Comparison of ENCODE assay signal across 8 mouse cellular contexts in genomic region chr7:105743246-105743925, GRCm38 (mm10). TPM values are rescaled to one million over a fixed set of nuclear protein-coding genes. Genes with fewer than 3 reads are reported as not detected.
A peak's percentile ranks its signal among the peaks of the same experiment; 100 is the strongest.
DNase-seq lines count a peak whose midpoint lies in the region; ATAC-seq and TF ChIP-seq lines count a peak whose summit lies in the region.
"Not testable (repeated sequence)": the region's sequence is repeated elsewhere in the genome, so short reads cannot be mapped to it uniquely, and the experiment has no call there.

No protein-coding gene starts in this region.

- not testable (repeated sequence) for H3K9me3 ChIP-seq in E14TG2a.4 (ENCODE audit: low read length); embryonic facial prominence, embryonic 11.5 days (replicated peaks; ENCODE audit: control insufficient read depth, low read length); forebrain, embryonic 16.5 days (ENCODE audit: control insufficient read depth, low read length); hindbrain, embryonic 10.5 days; kidney, embryonic 14.5 days (ENCODE audit: control insufficient read depth, low read length); liver, embryonic 11.5 days (ENCODE audit: control insufficient read depth, low read length); megakaryocyte, embryonic 14.5 days; neural tube, embryonic 14.5 days (ENCODE audit: control insufficient read depth, low read length)

- not testable (repeated sequence) for TF ChIP-seq CTCF in E14TG2a.4 (conservative IDR thresholded peaks at IDR 0.05; ENCODE audit: low read length)

- peaks cover 43% of the 10 kb centered on the region for H3K4me1 ChIP-seq in E14TG2a.4 (replicated peaks; ENCODE audit: low read depth, low read length)
- H3K4me1 ChIP-seq in embryonic facial prominence, embryonic 11.5 days (ENCODE audit: control insufficient read depth, insufficient read depth, low read length); neural tube, embryonic 14.5 days (ENCODE audit: control insufficient read depth, insufficient read depth, low read length): not testable (repeated sequence)
- H3K4me1 ChIP-seq in forebrain, embryonic 16.5 days (replicated peaks; ENCODE audit: control insufficient read depth, insufficient read depth, low read length), result peaks cover 14% of the 10 kb centered on the region
- H3K4me1 ChIP-seq in hindbrain, embryonic 10.5 days (replicated peaks), result peaks cover 36% of the 10 kb centered on the region
- peaks cover 14% of the 10 kb centered on the region; the same call in 1 of the 2 replicates for H3K4me1 ChIP-seq in kidney, embryonic 14.5 days (ENCODE audit: control insufficient read depth, insufficient read depth, low read length)
- H3K4me1 ChIP-seq in liver, embryonic 11.5 days (replicated peaks; ENCODE audit: control insufficient read depth, insufficient read depth, low read length), result peaks cover 23% of the 10 kb centered on the region
- peaks cover 59% of the 10 kb centered on the region for H3K4me1 ChIP-seq in megakaryocyte, embryonic 14.5 days

- H3K4me3 ChIP-seq in E14TG2a.4 (replicated peaks; ENCODE audit: low read length), result peak overlapping the region; percentile 95
- H3K4me3 ChIP-seq in embryonic facial prominence, embryonic 11.5 days (ENCODE audit: low read depth, low read length), result peak overlapping the region; percentile 95
- H3K4me3 ChIP-seq in forebrain, embryonic 16.5 days (replicated peaks; ENCODE audit: low read length), result peak overlapping the region; percentile 84
- peak overlapping the region; percentile 97 for H3K4me3 ChIP-seq in hindbrain, embryonic 10.5 days
- peak overlapping the region; percentile 91 for H3K4me3 ChIP-seq in kidney, embryonic 14.5 days (ENCODE audit: low read length)
- H3K4me3 ChIP-seq in liver, embryonic 11.5 days (ENCODE audit: low read depth, low read length), result peak overlapping the region; percentile 97
- H3K4me3 ChIP-seq in megakaryocyte, embryonic 14.5 days (replicated peaks), result peak overlapping the region; percentile 98
- H3K4me3 ChIP-seq in neural tube, embryonic 14.5 days (ENCODE audit: low read depth, low read length), result peak overlapping the region; percentile 93

- 33% methylated on average over 20 of the region's 20 CpGs for WGBS in embryonic facial prominence, embryonic 11.5 days
- 33% methylated on average over 20 of the region's 20 CpGs for WGBS in forebrain, embryonic 16.5 days
- WGBS in hindbrain, embryonic 10.5 days, result 39% methylated on average over 20 of the region's 20 CpGs
- 33% methylated on average over 20 of the region's 20 CpGs for WGBS in kidney, embryonic 14.5 days
- WGBS in liver, embryonic 11.5 days, result 28% methylated on average over 20 of the region's 20 CpGs
- 39% methylated on average over 20 of the region's 20 CpGs for WGBS in neural tube, embryonic 14.5 days

- H3K4me2 ChIP-seq in embryonic facial prominence, embryonic 11.5 days (ENCODE audit: low read depth, low read length), result peak overlapping the region; percentile 86
- H3K4me2 ChIP-seq in forebrain, embryonic 16.5 days (ENCODE audit: low read length), result peak overlapping the region; percentile 82
- peak overlapping the region; percentile 76 for H3K4me2 ChIP-seq in kidney, embryonic 14.5 days (replicated peaks; ENCODE audit: low read depth, low read length)
- H3K4me2 ChIP-seq in liver, embryonic 11.5 days, result peak overlapping the region; percentile 78
- peak overlapping the region; percentile 87 for H3K4me2 ChIP-seq in neural tube, embryonic 14.5 days (ENCODE audit: low read depth, low read length)

- ATAC-seq in embryonic facial prominence, embryonic 11.5 days (replicated peaks; ENCODE audit: insufficient number of reproducible peaks, low FRiP score, low TSS enrichment, low read depth), result 0 out of 2 replicates have a peak, but pooled peaks have one; percentile 0
- not testable (repeated sequence) for ATAC-seq in forebrain, embryonic 16.5 days; kidney, embryonic 14.5 days (ENCODE audit: low FRiP score, low TSS enrichment); liver, embryonic 11.5 days (replicated peaks; ENCODE audit: low FRiP score); neural tube, embryonic 14.5 days (ENCODE audit: low read depth)

- H3K9ac ChIP-seq in embryonic facial prominence, embryonic 11.5 days (replicated peaks; ENCODE audit: low read length), result peak overlapping the region; percentile 82
- H3K9ac ChIP-seq in forebrain, embryonic 16.5 days (replicated peaks; ENCODE audit: low read depth, low read length), result peak overlapping the region; percentile 82
- H3K9ac ChIP-seq in kidney, embryonic 14.5 days (ENCODE audit: low read depth, low read length), result peak overlapping the region; percentile 96
- H3K9ac ChIP-seq in liver, embryonic 11.5 days (ENCODE audit: low read depth, low read length), result peak overlapping the region; percentile 95
- peak overlapping the region; percentile 92 for H3K9ac ChIP-seq in neural tube, embryonic 14.5 days (replicated peaks; ENCODE audit: low read depth, low read length)

- H3K27ac ChIP-seq in embryonic facial prominence, embryonic 11.5 days (replicated peaks; ENCODE audit: low read depth, low read length); forebrain, embryonic 16.5 days (ENCODE audit: low read length); neural tube, embryonic 14.5 days (ENCODE audit: low read depth, low read length): not testable (repeated sequence)
- H3K27ac ChIP-seq in hindbrain, embryonic 10.5 days, result peak overlapping the region; percentile 95
- H3K27ac ChIP-seq in kidney, embryonic 14.5 days (ENCODE audit: low read depth, low read length), result peak overlapping the region; percentile 80
- H3K27ac ChIP-seq in liver, embryonic 11.5 days (ENCODE audit: low read depth, low read length), result peak overlapping the region; percentile 92

- H3K36me3 ChIP-seq in E14TG2a.4 (ENCODE audit: insufficient read depth, low read length), result peaks cover 67% of the 10 kb centered on the region
- not testable (repeated sequence) for H3K36me3 ChIP-seq in embryonic facial prominence, embryonic 11.5 days (replicated peaks; ENCODE audit: control insufficient read depth, insufficient read depth, low read depth, low read length); forebrain, embryonic 16.5 days (ENCODE audit: control insufficient read depth, insufficient read depth)
- peaks cover 59% of the 10 kb centered on the region for H3K36me3 ChIP-seq in hindbrain, embryonic 10.5 days
- H3K36me3 ChIP-seq in kidney, embryonic 14.5 days (ENCODE audit: control insufficient read depth, insufficient read depth, low read length), result peaks cover 53% of the 10 kb centered on the region
- peaks cover 27% of the 10 kb centered on the region for H3K36me3 ChIP-seq in liver, embryonic 11.5 days (ENCODE audit: control insufficient read depth, insufficient read depth, low read length)
- peaks cover 80% of the 10 kb centered on the region for H3K36me3 ChIP-seq in megakaryocyte, embryonic 14.5 days (replicated peaks; ENCODE audit: low read length)
- peaks cover 17% of the 10 kb centered on the region; the same call in 1 of the 2 replicates for H3K36me3 ChIP-seq in neural tube, embryonic 14.5 days (ENCODE audit: control insufficient read depth, insufficient read depth, low read length)

- not testable (repeated sequence) for H3K27me3 ChIP-seq in E14TG2a.4 (ENCODE audit: insufficient read depth, low read length); embryonic facial prominence, embryonic 11.5 days (ENCODE audit: control insufficient read depth, insufficient read depth, low read length); forebrain, embryonic 16.5 days (replicated peaks; ENCODE audit: control insufficient read depth, insufficient read depth, low read length); hindbrain, embryonic 10.5 days (ENCODE audit: insufficient read depth, poor library complexity, severe bottlenecking); kidney, embryonic 14.5 days (ENCODE audit: control insufficient read depth, insufficient read depth, low read length); liver, embryonic 11.5 days (replicated peaks; ENCODE audit: control insufficient read depth, insufficient read depth, low read length); megakaryocyte, embryonic 14.5 days (replicated peaks); neural tube, embryonic 14.5 days (ENCODE audit: control insufficient read depth, insufficient read depth, low read length)

- DNase-seq in embryonic facial prominence, embryonic 11.5 days (ENCODE audit: low spot score); hindbrain, embryonic 10.5 days (ENCODE audit: low spot score); liver, embryonic 11.5 days (ENCODE audit: low spot score): not testable (repeated sequence)

RNA-seq across cellular contexts. Expression of gene Taf10, which starts 0.8 kb away (rescaled TPM):
- polyA plus RNA-seq in embryonic facial prominence, embryonic 11.5 days (2014; fragmentation: Nextera tagmentation; extraction: Ambion mirVana), result 168 and 181 TPM in 2 replicates
- polyA plus RNA-seq in forebrain, embryonic 16.5 days (2015; fragmentation: Nextera tagmentation; extraction: Ambion mirVana), result 85.8 and 89.5 TPM in 2 replicates
- 177 and 188 TPM in 2 replicates for polyA plus RNA-seq in hindbrain, embryonic 10.5 days (2016; fragmentation: Nextera tagmentation; extraction: Ambion mirVana)
- polyA plus RNA-seq in kidney, embryonic 14.5 days (2014; fragmentation: Nextera tagmentation; extraction: Ambion mirVana), result 180 and 241 TPM in 2 replicates
- polyA plus RNA-seq in liver, embryonic 11.5 days (2014; fragmentation: Nextera tagmentation; extraction: Ambion mirVana), result 229 and 244 TPM in 2 replicates
- polyA plus RNA-seq in megakaryocyte, embryonic 14.5 days (2012; ENCODE audit: insufficient read depth, low replicate concordance), result 411 and 429 TPM in 2 replicates
- 118 and 120 TPM in 2 replicates for polyA plus RNA-seq in neural tube, embryonic 14.5 days (2014; fragmentation: Nextera tagmentation; extraction: Ambion mirVana)

RNA-seq across cellular contexts. Expression of gene Rrp8, which starts 6.2 kb away (rescaled TPM):
- 46.2 and 51.2 TPM in 2 replicates for polyA plus RNA-seq in embryonic facial prominence, embryonic 11.5 days (2014; fragmentation: Nextera tagmentation; extraction: Ambion mirVana)
- 25.3 and 26.3 TPM in 2 replicates for polyA plus RNA-seq in forebrain, embryonic 16.5 days (2015; fragmentation: Nextera tagmentation; extraction: Ambion mirVana)
- 33.6 and 36.2 TPM in 2 replicates for polyA plus RNA-seq in hindbrain, embryonic 10.5 days (2016; fragmentation: Nextera tagmentation; extraction: Ambion mirVana)
- 28.5 and 46.7 TPM in 2 replicates for polyA plus RNA-seq in kidney, embryonic 14.5 days (2014; fragmentation: Nextera tagmentation; extraction: Ambion mirVana)
- polyA plus RNA-seq in liver, embryonic 11.5 days (2014; fragmentation: Nextera tagmentation; extraction: Ambion mirVana), result 42.3 and 52.3 TPM in 2 replicates
- 20.7 and 32.3 TPM in 2 replicates for polyA plus RNA-seq in megakaryocyte, embryonic 14.5 days (2012; ENCODE audit: insufficient read depth, low replicate concordance)
- 22.9 and 28.5 TPM in 2 replicates for polyA plus RNA-seq in neural tube, embryonic 14.5 days (2014; fragmentation: Nextera tagmentation; extraction: Ambion mirVana)

RNA-seq across cellular contexts. Expression of gene Ilk, which starts 7.0 kb away (rescaled TPM):
- polyA plus RNA-seq in embryonic facial prominence, embryonic 11.5 days (2014; fragmentation: Nextera tagmentation; extraction: Ambion mirVana), result 239 TPM in 2 replicates
- polyA plus RNA-seq in forebrain, embryonic 16.5 days (2015; fragmentation: Nextera tagmentation; extraction: Ambion mirVana), result 191 and 228 TPM in 2 replicates
- polyA plus RNA-seq in hindbrain, embryonic 10.5 days (2016; fragmentation: Nextera tagmentation; extraction: Ambion mirVana), result 234 and 240 TPM in 2 replicates
- polyA plus RNA-seq in kidney, embryonic 14.5 days (2014; fragmentation: Nextera tagmentation; extraction: Ambion mirVana), result 249 and 305 TPM in 2 replicates
- polyA plus RNA-seq in liver, embryonic 11.5 days (2014; fragmentation: Nextera tagmentation; extraction: Ambion mirVana), result 221 and 231 TPM in 2 replicates
- 241 and 315 TPM in 2 replicates for polyA plus RNA-seq in megakaryocyte, embryonic 14.5 days (2012; ENCODE audit: insufficient read depth, low replicate concordance)
- 182 and 227 TPM in 2 replicates for polyA plus RNA-seq in neural tube, embryonic 14.5 days (2014; fragmentation: Nextera tagmentation; extraction: Ambion mirVana)

RNA-seq across cellular contexts. Expression of gene Tpp1, which starts 8.6 kb away (rescaled TPM):
- 38.1 and 42.6 TPM in 2 replicates for polyA plus RNA-seq in embryonic facial prominence, embryonic 11.5 days (2014; fragmentation: Nextera tagmentation; extraction: Ambion mirVana)
- polyA plus RNA-seq in forebrain, embryonic 16.5 days (2015; fragmentation: Nextera tagmentation; extraction: Ambion mirVana), result 30.2 and 35.2 TPM in 2 replicates
- polyA plus RNA-seq in hindbrain, embryonic 10.5 days (2016; fragmentation: Nextera tagmentation; extraction: Ambion mirVana), result 57.8 and 59.2 TPM in 2 replicates
- 58.0 and 86.4 TPM in 2 replicates for polyA plus RNA-seq in kidney, embryonic 14.5 days (2014; fragmentation: Nextera tagmentation; extraction: Ambion mirVana)
- polyA plus RNA-seq in liver, embryonic 11.5 days (2014; fragmentation: Nextera tagmentation; extraction: Ambion mirVana), result 77.3 and 80.0 TPM in 2 replicates
- 37.7 and 43.0 TPM in 2 replicates for polyA plus RNA-seq in megakaryocyte, embryonic 14.5 days (2012; ENCODE audit: insufficient read depth, low replicate concordance)
- polyA plus RNA-seq in neural tube, embryonic 14.5 days (2014; fragmentation: Nextera tagmentation; extraction: Ambion mirVana), result 39.2 and 52.7 TPM in 2 replicates

RNA-seq across cellular contexts. Expression of gene Dchs1, which starts 44.1 kb away (rescaled TPM):
- polyA plus RNA-seq in embryonic facial prominence, embryonic 11.5 days (2014; fragmentation: Nextera tagmentation; extraction: Ambion mirVana), result 18.5 and 19.3 TPM in 2 replicates
- 20.7 and 22.0 TPM in 2 replicates for polyA plus RNA-seq in forebrain, embryonic 16.5 days (2015; fragmentation: Nextera tagmentation; extraction: Ambion mirVana)
- 9.3 and 13.4 TPM in 2 replicates for polyA plus RNA-seq in hindbrain, embryonic 10.5 days (2016; fragmentation: Nextera tagmentation; extraction: Ambion mirVana)
- polyA plus RNA-seq in kidney, embryonic 14.5 days (2014; fragmentation: Nextera tagmentation; extraction: Ambion mirVana), result 13.1 and 19.0 TPM in 2 replicates
- polyA plus RNA-seq in liver, embryonic 11.5 days (2014; fragmentation: Nextera tagmentation; extraction: Ambion mirVana), result 5.0 and 5.8 TPM in 2 replicates
- 0.27 and 0.74 TPM in 2 replicates for polyA plus RNA-seq in megakaryocyte, embryonic 14.5 days (2012; ENCODE audit: insufficient read depth, low replicate concordance)
- 20.7 and 20.8 TPM in 2 replicates for polyA plus RNA-seq in neural tube, embryonic 14.5 days (2014; fragmentation: Nextera tagmentation; extraction: Ambion mirVana)
